Mouse (Mus musculus) liver (tissue): ENCODE results near the gene Gbx1.

Experiments used
- DNase-seq: peaks from one replicate; pipeline ENCODE4 v3.0.0-alpha.2; 2020; ENCODE audit warnings: mixed read lengths

Gene Gbx1

DNA sequence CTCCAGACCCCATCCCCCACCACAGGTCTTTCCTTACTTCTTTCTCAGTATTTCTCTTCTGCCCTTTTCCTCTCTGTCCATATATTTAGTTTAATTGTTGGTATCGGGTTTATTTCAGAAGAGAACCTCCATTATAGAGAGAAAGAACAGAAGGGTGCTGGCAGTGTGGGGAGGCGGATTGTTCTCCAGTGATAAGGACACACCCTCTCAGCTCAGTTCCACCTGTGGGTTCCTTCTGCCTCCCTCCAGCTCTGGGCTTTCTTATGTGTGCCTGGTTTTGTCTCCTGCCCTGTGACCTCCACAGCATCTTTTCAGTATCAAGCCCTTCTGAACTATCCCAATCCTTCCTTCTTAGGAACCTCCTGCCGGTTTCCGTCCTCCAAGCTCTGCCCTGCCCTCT lies 2.5 kb downstream of the Gbx1 start:
- DNase-seq: no peak

DNA sequence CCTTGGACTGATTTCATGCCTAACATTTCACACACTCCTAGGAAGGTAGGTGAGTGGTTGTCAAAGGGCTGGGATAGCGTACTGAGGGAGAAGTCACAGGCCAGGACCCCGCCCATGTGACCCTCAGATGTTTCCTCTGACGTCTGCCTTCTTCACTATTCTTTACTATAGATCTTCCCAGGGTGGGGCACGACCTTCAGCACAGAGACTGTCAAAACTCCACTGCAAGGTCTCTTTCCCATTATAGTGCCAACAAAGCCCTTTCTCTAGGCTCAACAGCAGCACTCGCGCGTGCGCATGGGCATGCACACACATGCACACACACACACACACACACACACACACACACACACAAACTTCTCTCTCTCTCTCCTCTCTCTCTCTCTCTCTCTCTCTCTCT lies 3.2 kb downstream of the Gbx1 start:
- no peak for DNase-seq

DNA sequence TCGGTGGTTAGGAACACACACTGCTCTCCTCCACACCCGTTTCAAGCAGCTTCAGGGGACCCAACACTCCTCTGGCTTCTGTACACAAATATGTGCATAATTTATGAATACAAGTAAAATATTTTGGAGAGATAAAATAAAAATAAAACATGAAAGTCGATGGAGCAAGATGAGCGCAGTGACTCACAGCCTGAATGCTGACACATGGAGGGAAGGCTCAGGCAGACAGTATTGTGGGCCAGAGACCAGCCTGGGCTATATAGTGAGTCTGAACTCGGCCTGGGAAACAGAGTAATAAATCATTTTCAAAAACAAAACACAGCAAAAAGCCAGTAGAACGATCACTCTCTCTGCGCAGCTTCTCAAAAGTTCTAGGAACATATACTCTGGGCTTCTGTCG lies 5.6 kb downstream of the Gbx1 start:
- DNase-seq: no peak

DNA sequence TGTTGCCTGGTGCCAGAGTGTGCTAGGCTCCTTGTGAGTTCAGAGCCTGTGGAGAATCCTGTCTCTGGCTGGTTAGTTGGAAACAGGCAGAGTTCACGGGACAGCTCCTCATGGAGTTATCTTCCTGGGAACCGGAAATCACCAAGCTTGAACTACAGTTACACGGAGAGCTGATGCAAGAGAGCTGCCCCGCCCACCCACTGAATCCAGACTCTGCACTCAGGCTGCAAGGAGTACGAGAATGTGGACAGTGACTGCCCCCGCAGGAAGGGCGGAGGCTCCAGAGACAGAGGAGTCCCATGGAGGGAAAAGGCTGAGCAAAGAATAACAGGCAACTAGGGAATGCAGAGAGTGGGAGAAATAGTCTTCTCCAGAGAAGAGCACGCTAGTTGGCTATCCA lies 14.7 kb downstream of the Gbx1 start:
- peak; percentile 40 for DNase-seq

DNA sequence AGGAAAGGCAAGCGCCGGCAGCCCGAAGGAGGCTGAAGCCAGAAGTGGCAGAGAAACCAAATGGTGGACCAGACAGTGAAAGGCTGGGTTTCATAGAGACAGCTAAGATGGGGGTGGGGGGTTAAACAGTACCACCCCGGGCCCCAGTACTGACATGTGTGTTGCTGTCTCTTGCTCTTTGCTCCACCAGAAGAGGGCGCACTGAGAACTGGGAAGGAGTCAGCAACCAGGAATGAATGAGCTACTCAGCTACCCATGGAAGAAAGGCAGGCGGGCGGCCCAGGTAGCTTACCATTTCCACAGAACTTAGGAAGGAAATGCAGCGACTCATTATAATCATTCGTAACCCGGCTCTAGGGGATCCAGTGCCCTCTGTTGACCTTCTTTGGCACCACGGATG lies 16.4 kb downstream of the Gbx1 start:
- peak; percentile 43 for DNase-seq

DNA sequence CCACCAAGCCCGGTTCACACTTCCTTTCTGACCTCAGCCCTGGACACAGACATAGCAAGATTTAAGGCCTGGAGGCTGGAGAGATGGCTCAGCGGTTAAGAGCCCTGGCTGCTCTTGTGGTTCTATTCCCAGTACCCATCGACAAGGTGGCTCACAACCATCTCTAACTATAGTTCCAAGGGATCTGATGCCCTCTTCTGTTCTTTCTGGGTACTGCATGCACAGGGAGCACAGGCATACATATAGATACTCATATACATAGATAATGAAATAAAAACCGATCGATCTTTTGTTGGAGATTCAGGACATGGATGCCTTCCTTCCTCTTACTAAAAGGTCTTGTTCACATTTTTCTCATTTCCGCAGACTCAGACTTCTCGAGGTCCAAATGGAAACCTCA lies 18.6 kb downstream of the Gbx1 start:
- DNase-seq: no peak

DNA sequence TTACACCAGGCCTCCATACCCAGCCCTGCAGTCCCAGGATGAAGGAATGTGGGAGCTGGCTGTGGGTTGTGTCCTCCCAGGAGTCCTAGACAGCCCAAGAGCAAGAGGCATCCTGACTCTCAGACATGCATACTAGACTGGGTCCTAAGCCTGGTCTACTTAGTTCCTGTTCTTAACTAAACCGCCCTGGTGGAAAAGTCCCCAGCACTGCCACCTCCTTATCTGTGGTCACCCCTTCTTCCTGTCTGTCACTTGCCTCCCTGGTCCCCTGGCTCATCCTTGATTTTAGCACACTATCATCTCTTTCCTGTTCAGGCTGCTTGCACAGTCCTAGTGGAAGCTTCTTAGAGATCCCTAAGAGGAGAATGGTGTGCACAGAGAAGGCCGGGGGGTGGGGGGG lies 21.5 kb downstream of the Gbx1 start:
- DNase-seq: no peak

DNA sequence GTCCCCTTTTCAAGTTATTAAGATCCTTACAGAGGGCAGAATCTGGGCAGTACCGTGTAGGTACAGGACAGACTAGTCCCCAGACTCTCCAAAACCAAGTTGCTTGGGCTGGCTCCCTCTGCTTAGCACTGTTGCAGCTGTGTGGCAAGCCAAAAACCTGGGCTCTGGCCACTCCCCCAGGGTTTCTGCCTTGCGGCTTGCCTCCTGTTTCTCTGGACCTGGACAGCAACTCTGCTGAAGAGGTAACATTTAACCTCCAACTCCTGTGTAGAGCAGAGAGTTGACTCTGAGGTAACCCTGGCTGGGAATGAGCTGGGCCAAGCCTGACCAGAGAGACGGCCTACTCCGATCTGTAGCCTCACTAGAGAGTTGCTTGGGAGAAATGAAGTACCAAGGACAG lies 24.2 kb downstream of the Gbx1 start:
- no peak for DNase-seq

DNA sequence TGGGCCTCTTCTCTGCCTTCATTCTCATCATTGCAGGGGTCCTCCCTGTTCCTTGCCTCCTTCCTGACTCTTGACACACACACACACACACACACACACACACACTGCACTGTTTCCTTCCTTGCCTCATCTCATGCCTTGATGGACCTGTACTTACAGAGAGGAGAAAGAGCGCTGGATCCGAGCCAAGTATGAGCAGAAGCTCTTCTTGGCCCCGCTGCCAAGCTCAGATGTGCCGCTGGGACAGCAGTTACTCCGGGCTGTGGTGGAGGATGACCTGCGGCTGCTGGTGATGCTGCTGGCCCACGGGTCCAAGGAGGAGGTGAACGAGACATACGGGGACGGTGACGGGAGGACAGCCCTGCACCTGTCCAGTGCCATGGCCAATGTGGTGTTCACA lies 26.2 kb downstream of the Gbx1 start:
- no peak for DNase-seq

DNA sequence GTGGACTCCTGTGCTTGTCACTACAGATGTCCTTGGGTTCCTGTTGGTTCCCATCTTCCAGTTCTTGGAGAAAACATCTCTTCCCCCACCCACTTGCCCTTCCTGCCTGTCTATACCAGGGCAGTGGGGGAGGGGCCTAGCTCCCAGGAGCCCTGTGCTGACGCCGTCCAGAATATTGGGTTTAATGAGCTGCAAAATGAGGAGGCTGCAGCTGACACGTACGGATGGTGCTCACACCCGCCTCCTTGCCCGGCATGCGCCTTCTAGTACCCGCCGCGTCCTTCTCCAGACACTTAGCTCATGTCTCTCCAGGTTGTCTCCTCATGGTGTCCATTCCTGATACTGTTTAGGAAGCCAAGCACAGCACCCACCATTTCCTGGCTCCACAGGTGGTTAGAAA lies 27.9 kb downstream of the Gbx1 start:
- DNase-seq: no peak

DNA sequence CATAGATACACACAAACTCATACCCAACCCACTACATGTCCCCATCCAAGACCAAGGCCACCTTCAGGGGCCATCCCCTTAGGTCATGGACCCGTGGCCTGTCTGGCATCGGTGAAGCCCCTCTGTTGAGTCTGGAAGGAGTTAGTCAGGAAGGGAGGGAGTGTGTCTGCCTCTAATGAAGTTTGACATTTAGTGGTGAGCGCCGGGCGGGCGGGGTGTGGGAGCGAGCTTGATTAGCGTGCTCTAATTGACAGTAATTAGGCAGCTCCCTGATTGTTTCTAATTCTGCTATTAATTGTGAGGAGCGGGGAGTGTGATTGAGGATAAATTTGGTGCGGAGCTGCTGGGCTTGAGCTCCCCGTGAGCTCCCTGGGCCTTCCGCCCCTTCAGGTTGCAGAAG lies 29.5 kb downstream of the Gbx1 start:
- no peak for DNase-seq

DNA sequence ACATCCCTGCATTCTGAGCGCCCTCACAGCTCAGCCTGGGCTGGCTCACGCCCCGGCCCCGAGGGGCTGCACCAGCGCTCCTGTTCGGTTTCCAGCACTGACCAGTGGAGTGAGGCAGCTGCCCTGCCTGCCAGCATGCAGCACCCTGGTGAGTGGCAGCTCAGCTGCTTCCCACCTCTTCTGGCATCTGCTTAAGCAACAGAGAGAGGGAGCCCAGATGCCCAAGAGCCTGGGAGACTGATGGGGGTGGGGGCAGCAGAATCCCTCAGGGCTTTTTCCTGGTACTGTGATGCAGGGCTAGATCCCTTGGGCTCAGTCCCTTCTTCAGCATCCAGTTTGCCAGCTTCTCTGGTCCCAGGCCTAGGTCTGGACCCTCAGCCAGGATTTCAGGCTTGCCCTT lies 30.2 kb downstream of the Gbx1 start:
- no peak for DNase-seq

DNA sequence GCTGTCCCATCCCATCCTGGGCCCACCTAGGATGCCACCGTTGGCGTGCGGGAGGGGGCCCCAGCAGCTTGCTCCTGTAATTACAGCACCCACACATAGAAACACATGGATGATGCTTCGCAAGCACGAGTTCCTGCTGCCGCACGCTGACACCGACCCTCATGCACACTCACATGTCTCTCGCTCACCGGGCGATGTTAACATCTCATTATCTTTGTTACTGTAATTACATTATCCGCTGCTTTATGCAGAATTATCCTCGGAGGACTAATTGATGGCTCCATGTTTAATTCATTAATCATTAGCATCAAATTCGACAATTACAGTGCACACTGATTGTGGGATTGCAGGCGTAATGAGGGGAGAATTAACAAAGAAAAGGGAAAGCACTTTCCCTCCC lies 32.0 kb downstream of the Gbx1 start:
- no peak for DNase-seq

DNA sequence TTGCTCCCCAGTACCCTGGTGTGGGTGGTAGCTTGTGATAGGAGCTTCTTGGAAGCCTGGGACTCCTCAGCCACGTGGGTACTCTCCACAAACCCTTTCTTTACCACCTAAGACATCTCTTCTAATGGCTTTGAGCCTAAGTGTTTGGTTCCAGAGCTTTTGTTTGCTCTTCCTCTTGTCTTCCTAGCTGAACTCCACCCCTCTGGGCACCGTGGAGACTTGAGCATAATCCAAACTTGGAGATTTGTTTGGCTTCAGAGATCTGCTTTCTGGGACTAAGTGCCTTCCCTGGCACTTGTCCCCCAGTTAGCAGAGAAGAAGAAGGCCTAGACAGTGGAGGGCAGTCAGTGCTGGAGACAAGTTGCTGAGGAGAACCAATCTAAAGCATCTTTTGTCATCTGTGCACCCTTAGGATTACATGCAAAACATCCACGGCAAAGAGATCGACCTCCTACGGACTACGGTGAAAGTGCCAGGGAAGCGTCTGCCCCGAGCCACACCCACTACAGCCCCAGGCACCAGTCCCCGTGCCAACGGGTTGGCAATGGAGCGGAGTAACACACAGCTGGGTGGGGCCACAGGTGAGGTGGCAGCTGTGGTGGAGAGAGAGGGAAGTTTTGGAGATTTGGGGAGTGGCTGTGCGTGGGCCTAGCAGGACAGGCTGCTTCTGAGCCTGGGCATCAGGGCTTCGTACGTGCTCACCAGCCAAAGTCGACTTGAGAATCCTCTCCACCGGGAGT lies 34.3 kb downstream of the Gbx1 start:
- no peak for DNase-seq

DNA sequence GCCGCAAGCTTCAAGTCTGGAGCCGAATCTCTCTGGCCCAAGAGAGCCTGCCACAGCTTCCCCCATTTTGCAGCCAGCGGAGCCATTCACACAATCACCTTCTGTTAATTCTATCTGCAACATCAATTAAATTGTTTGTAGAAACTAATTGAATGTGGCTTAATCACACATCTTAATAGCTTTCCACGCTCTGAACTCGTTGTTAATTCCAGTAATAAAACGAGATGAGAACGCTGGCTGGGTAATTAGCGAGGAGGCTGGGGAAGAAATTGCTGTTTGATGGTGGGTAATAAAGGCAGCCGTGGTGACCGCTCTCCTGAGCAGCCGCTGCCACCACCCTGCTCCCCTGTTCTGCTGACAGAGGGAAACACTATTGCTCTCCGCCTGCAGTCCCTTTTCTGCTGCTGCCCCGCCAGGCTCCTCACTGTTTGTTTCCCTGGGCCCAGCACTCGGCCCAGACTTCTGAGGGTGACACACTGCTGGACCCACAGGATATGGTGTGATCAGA lies 36.5 kb downstream of the Gbx1 start:
- DNase-seq: no peak

DNA sequence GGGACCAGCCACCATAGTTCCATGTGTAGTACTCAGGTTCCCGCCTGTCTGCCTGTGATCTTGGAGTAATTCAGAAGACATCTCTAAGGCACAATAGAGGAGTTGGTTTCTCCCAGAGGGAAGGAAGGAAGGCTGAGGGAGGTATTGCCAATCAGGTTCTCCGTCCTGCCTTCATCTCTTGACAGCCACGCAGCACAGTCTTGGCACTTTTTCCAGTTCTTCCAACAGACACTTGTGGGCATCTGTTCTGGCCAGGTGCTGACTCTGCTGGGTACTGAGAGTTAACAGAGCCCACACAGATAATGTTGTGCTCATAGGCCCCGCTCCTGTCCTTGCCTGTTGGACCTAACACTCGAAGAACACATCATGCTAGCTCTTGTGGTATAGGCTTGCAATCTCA lies 40.3 kb downstream of the Gbx1 start:
- no peak for DNase-seq

DNA sequence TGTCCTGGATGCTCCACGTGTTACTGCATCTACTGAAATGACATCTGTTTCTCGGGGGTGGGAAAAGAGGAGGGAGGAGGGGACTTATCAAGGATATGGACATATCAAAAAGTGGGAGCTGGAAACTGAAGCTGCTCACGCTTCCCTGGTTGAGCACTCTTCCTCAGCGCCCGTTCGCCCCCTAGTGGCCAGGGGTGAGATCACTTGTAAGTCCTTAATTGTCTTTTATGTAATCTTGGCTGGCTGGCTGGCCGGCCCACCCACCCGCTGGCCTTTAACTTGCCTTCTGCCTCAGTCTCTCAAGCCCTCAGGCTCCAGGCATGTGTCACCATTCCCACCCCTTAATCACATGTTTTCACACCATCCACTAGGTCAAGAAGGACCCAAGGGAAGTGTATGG lies 40.9 kb downstream of the Gbx1 start:
- peak; percentile 86 for DNase-seq

DNA sequence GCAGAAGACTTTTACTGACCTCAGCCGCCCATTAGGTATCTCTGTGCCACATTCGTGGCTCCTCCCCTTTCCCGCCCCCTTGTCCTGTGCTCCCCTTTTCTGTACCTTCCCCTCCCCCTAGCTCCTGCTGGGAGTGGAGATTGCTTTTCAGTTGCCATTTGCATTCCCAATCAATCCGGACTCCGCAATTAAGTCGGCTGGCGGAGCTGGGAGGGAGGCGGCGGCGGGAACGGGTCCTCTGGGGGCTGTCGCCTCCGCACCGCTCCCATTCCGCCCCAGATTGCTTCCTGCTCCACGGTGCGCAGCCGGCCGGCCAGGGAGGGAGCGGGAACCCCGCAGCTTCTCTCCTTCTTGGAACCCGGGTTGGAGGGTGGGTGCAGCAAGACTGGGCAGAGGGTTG lies 42.0 kb downstream of the Gbx1 start:
- DNase-seq: peak; percentile 45

DNA sequence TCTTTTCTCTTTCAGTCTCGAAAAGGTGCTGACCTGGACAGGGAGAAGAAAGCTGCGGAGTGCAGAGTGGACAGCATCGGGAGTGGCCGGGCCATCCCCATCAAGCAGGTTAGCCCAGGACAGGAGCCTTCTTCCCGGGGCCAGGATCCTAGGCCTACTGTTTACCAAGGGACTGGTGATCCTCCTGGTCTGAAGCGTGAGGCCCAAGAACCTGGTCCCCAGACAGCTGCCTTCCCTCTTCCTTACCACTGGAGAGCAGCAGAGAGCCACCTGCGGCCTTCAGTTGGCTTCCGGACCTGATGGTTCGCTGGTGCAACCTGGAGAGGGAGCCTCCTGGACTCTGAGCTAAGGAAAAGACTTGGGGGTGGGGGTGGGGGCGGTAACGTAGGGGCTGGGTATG lies 43.7 kb downstream of the Gbx1 start:
- peak; percentile 65 for DNase-seq

DNA sequence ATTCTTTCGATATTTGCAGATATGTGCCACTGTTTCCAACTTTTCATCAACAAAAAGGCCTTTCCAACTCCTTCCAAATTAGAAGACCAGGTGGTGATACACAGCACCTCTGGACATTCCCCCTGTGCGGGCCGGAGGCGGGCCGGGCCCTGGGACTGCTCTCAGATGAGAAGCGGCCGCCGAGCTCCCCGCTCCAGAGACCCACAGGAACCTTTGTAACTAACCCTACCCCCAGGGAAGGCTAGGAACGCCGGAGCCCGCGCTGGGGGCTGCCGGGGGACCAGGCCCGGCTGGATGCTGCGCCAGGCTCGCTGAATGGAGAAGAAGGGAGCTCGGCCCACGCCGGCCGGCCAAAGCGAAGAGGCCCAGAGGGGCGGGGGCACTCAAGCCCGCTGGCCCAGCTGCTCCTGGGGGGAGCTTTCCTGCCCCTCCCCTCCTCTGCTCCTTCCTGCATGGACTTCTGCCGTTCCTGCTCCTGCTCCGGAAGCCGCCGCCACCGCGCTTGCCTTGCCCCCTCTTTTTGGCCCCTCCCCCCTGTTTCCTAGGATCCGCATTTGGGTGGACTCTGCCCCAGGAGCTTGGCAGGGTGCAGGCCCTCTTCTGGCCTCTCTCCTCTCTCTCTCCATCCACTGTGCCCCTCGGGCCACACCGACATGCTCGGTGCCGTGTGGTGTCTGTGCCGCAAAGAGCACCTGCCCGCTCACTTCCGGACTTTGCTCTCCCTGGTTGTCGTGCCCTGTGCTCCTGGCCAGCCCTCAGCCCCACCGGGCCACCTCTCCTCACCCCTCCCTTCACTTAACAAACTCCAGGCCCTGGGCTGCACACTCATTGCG lies 44.5 kb downstream of the Gbx1 start:
- peak; percentile 54 for DNase-seq

DNA sequence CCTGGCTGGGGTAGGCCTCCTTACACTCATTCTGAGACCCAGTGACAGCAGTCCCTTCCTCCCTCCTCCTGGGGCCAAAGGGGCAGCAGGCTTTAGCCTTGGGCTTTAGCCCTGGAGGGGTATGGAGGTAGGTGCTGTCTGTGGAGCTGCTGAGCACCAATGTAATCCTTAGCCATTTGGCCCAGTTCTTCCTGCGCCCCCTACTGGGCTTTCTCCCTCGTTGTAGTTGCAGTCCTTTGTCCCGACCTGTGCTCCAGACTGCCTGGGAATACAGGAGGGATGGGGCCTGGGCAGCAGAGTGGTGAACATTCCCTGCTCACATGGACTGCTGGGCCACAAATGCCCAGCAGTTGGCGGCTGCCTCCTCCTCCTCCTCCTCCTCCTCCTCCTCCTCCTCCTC lies 45.4 kb downstream of the Gbx1 start:
- peak; percentile 75 for DNase-seq

DNA sequence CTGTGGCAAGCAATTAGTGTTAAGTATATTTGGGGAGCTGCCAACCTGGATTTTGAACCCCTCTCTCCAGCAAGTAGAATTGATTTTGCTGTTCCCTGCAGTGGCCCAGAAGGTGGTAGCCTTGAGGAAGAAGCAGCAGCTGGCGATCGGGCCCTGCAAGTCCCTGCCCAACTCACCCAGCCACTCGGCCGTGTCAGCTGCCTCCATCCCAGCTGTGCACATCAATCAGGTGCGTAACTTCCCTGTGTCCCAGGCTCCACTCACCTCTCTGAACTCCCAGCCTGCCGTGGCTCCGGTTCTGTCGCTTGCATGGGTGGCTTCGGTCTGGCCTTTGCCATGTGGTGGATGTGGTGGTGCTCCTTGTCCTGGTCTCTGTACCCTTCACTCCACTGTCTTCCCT lies 49.1 kb downstream of the Gbx1 start:
- DNase-seq: no peak

DNA sequence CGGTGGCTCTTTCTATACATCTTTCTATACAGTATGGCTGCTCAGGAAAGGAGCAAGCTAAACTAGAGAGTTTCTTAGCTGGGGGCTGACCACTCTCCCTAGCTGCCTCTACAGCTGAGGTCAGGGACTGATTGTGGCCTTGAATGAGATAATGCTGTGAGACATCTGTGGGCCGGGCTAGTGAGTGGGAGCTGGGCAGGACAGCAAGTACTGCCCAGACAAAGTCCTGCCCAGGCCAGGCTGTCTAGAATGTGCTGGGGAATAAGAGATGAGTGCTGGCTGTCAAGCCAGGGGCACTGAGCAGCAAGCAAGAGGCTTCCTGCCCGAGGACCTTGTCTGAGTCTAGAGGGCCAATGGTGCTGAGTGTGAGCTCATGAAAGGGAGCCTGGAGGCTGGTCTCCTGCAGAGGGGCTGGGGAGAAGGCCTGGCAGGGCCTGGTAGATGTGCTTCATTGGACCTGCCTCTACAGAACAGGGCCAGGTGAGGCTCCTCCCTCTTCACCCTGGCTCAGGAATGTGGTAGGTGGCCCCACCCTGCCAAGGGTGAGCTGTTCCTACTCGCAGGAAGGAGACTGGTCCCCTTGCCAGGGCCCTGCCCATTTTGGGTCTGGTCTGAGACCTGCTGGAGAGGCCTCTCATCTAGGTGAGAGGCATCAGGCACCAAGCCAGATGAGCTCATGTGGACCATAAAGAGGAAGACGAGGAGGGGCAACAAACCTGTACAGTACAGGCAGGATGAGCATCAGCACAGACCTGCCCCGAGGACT lies 51.3 kb downstream of the Gbx1 start:
- no peak for DNase-seq
